Mouse (Mus musculus) E14TG2a.4 (cell line): ENCODE measurements around the gene Rph3al.

Source experiments
- H3K27me3 ChIP-seq: 2 replicates; pipeline ENCODE4 v1.6.1; 2014; ENCODE audit warnings: low read length, control low read depth; ENCODE audit not compliant: insufficient read depth
- H3K36me3 ChIP-seq: 2 replicates; pipeline ENCODE4 v1.6.1; 2014; ENCODE audit warnings: low read length, control low read depth; ENCODE audit not compliant: insufficient read depth
- H3K4me1 ChIP-seq: replicated peaks from 2 replicates; pipeline ENCODE4 v1.6.1; 2014; ENCODE audit warnings: low read depth, low read length, control low read depth
- H3K4me3 ChIP-seq: replicated peaks from 2 replicates; pipeline ENCODE4 v1.5.1; 2014; ENCODE audit warnings: mild to moderate bottlenecking, low read length
- H3K9me3 ChIP-seq: 2 replicates; pipeline ENCODE4 v1.6.1; 2014; ENCODE audit warnings: low read length, control low read depth
- CTCF ChIP-seq: conservative IDR thresholded peaks from 2 replicates; pipeline ENCODE4 v1.5.1; 2014; ENCODE audit warnings: low read length
- NANOG ChIP-seq: IDR thresholded peaks from 2 replicates; pipeline ENCODE4 v1.6.1; 2014; ENCODE audit warnings: borderline replicate concordance, low read length, mixed read lengths
- POU5F1 ChIP-seq: IDR thresholded peaks from 2 replicates; pipeline ENCODE4 v1.6.1; 2014; ENCODE audit warnings: low read length, borderline replicate concordance

The Rph3al gene

GRCm38 (mm10) chr11:75937370-75937871, 808 bp downstream of the Rph3al start:
- TF ChIP-seq CTCF = no peak
- no peak for TF ChIP-seq POU5F1
- TF ChIP-seq NANOG = no peak
- H3K9me3 ChIP-seq = no peaks in the 10 kb centered on the region; the same call in 1 of the 2 replicates
- H3K27me3 ChIP-seq = peaks cover 5% of the 10 kb centered on the region
- no peaks in the 10 kb centered on the region for H3K36me3 ChIP-seq
- H3K4me3 ChIP-seq = peak overlapping the region; percentile 58
- H3K4me1 ChIP-seq = peaks cover 19% of the 10 kb centered on the region

GRCm38 (mm10) chr11:75935819-75936430, 2.3 kb downstream of the Rph3al start:
- no peaks in the 10 kb centered on the region; the same call in 1 of the 2 replicates for H3K9me3 ChIP-seq
- peaks cover 5% of the 10 kb centered on the region for H3K27me3 ChIP-seq
- no peaks in the 10 kb centered on the region for H3K36me3 ChIP-seq
- no peak overlapping the region for H3K4me3 ChIP-seq
- TF ChIP-seq CTCF (no peak), NANOG (no peak), POU5F1 (no peak)
- H3K4me1 ChIP-seq = peaks cover 19% of the 10 kb centered on the region

- no peaks in the 10 kb centered on the region; the same call in 1 of the 2 replicates for H3K9me3 ChIP-seq
- no peaks in the 10 kb centered on the region for H3K36me3 ChIP-seq
- TF ChIP-seq NANOG = no peak
- no peak for TF ChIP-seq CTCF
- TF ChIP-seq POU5F1 = no peak
- peaks cover 3% of the 10 kb centered on the region for H3K27me3 ChIP-seq
- no peak overlapping the region for H3K4me3 ChIP-seq
- peaks cover 19% of the 10 kb centered on the region for H3K4me1 ChIP-seq
These were observed 3.8 kb downstream of the Rph3al start for GRCm38 (mm10) chr11:75934425-75934824.

- no peaks in the 10 kb centered on the region for H3K27me3 ChIP-seq
- no peak for TF ChIP-seq POU5F1
- no peak for TF ChIP-seq NANOG
- TF ChIP-seq CTCF = no peak
- no peaks in the 10 kb centered on the region for H3K36me3 ChIP-seq
- no peaks in the 10 kb centered on the region; the same call in 1 of the 2 replicates for H3K9me3 ChIP-seq
- no peak overlapping the region for H3K4me3 ChIP-seq
- peaks cover 19% of the 10 kb centered on the region for H3K4me1 ChIP-seq
These were observed 4.9 kb downstream of the Rph3al start for GRCm38 (mm10) chr11:75933371-75933770.

- Histone ChIP-seq H3K27me3 (no peaks in the 10 kb centered on the region), H3K36me3 (no peaks in the 10 kb centered on the region), H3K4me3 (no peak overlapping the region), H3K9me3 (no peaks in the 10 kb centered on the region; the same call in 1 of the 2 replicates), H3K4me1 (peaks cover 6% of the 10 kb centered on the region)
- TF ChIP-seq POU5F1 (no peak), CTCF (no peak), NANOG (no peak)
These were observed 7.1 kb downstream of the Rph3al start for GRCm38 (mm10) chr11:75930911-75931678.

- H3K36me3 ChIP-seq = no peaks in the 10 kb centered on the region
- H3K9me3 ChIP-seq = no peaks in the 10 kb centered on the region; the same call in 1 of the 2 replicates
- no peaks in the 10 kb centered on the region for H3K4me1 ChIP-seq
- no peak for TF ChIP-seq POU5F1
- no peak for TF ChIP-seq CTCF
- TF ChIP-seq NANOG = no peak
- no peak overlapping the region for H3K4me3 ChIP-seq
- no peaks in the 10 kb centered on the region for H3K27me3 ChIP-seq
These were observed 8.0 kb downstream of the Rph3al start for GRCm38 (mm10) chr11:75930208-75930607.

- Histone ChIP-seq H3K4me1 (no peaks in the 10 kb centered on the region), H3K27me3 (no peaks in the 10 kb centered on the region), H3K4me3 (no peak overlapping the region), H3K36me3 (no peaks in the 10 kb centered on the region), H3K9me3 (no peaks in the 10 kb centered on the region)
- TF ChIP-seq NANOG (no peak), CTCF (no peak), POU5F1 (no peak)
These were observed 10.3 kb downstream of the Rph3al start for GRCm38 (mm10) chr11:75927881-75928280.

- 0 out of 2 replicates have a peak, but pooled peaks cover 2% of the 10 kb centered on the region for H3K4me1 ChIP-seq
- H3K36me3 ChIP-seq = no peaks in the 10 kb centered on the region
- TF ChIP-seq CTCF (no peak), NANOG (no peak), POU5F1 (no peak)
- H3K27me3 ChIP-seq = no peaks in the 10 kb centered on the region
- H3K9me3 ChIP-seq = no peaks in the 10 kb centered on the region
- no peak overlapping the region for H3K4me3 ChIP-seq
These were observed 11.6 kb downstream of the Rph3al start for GRCm38 (mm10) chr11:75926431-75927312.
